In genomic region chr15:28026167-28026481, GRCm38 (mm10) we compare ENCODE assay signal across 8 mouse cellular contexts. TPM values are rescaled to one million over a fixed set of nuclear protein-coding genes. Genes with fewer than 3 reads are reported as not detected.
DNase-seq lines count a peak whose midpoint lies in the region; ATAC-seq and TF ChIP-seq lines count a peak whose summit lies in the region.

No protein-coding gene starts in this region.

- peak overlapping the region; percentile 12; the same call in 1 of the 2 replicates for H3K27ac ChIP-seq in kidney, adult 2 months (ENCODE audit: insufficient read depth, low read depth, low read length)
- peak overlapping the region; percentile 99 for H3K27ac ChIP-seq in hindbrain, embryonic 13.5 days
- H3K27ac ChIP-seq in midbrain, embryonic 12.5 days (replicated peaks) = peak overlapping the region; percentile 98

- peak overlapping the region; percentile 88 for H3K4me2 ChIP-seq in hindbrain, embryonic 13.5 days
- H3K4me2 ChIP-seq in midbrain, embryonic 12.5 days (replicated peaks) = peak overlapping the region; percentile 86

- H3K36me3 ChIP-seq in kidney, adult 2 months (ENCODE audit: control insufficient read depth, insufficient read depth, low read length) = no peaks in the 10 kb centered on the region
- H3K36me3 ChIP-seq in hindbrain, embryonic 13.5 days = no peaks in the 10 kb centered on the region
- no peaks in the 10 kb centered on the region for H3K36me3 ChIP-seq in midbrain, embryonic 12.5 days

- no peak for ATAC-seq in hindbrain, embryonic 13.5 days (ENCODE audit: low FRiP score)
- no peak for ATAC-seq in midbrain, embryonic 12.5 days (ENCODE audit: low FRiP score, low read depth)

- peak overlapping the region; percentile 73 for H3K9ac ChIP-seq in hindbrain, embryonic 13.5 days
- peak overlapping the region; percentile 40 for H3K9ac ChIP-seq in midbrain, embryonic 12.5 days (replicated peaks)

- peaks cover 18% of the 10 kb centered on the region for H3K4me1 ChIP-seq in kidney, adult 2 months (ENCODE audit: control insufficient read depth, insufficient read depth, low read length)
- peaks cover 34% of the 10 kb centered on the region for H3K4me1 ChIP-seq in hindbrain, embryonic 13.5 days (replicated peaks)
- H3K4me1 ChIP-seq in midbrain, embryonic 12.5 days = peaks cover 31% of the 10 kb centered on the region

- intact Hi-C loops in left cerebral cortex, postnatal 14 days (cut with DNase I) = loop anchor here (5.0 kb wide), 1 partner anchor 131 kb away; no protein-coding TSS in a partner anchor

- TF ChIP-seq POLR2A in kidney, adult 2 months (IDR thresholded peaks at IDR 0.05; ENCODE audit: low read depth, low read length) = no peak
- no peak for TF ChIP-seq POLR2A in brain, embryonic 14.5 days (IDR thresholded peaks at IDR 0.05; ENCODE audit: borderline replicate concordance, extremely low read depth, insufficient read depth, insufficient read length, poor library complexity, severe bottlenecking)

- no peaks in the 10 kb centered on the region for H3K9me3 ChIP-seq in hindbrain, embryonic 13.5 days
- no peaks in the 10 kb centered on the region for H3K9me3 ChIP-seq in midbrain, embryonic 12.5 days

- peak; percentile 93 for TF ChIP-seq CTCF in kidney, adult 2 months (conservative IDR thresholded peaks at IDR 0.05; ENCODE audit: insufficient read depth, insufficient read length, low read depth, low read length)
- peak; percentile 63 for TF ChIP-seq CTCF in brain, embryonic 14.5 days (IDR thresholded peaks at IDR 0.05; ENCODE audit: borderline replicate concordance, extremely low read depth, insufficient read depth, insufficient read length)

- H3K4me3 ChIP-seq in kidney, adult 2 months (ENCODE audit: insufficient read depth, low read depth, low read length) = peak overlapping the region; percentile 46
- H3K4me3 ChIP-seq in hindbrain, embryonic 13.5 days = peak overlapping the region; percentile 99
- peak overlapping the region; percentile 96 for H3K4me3 ChIP-seq in midbrain, embryonic 12.5 days

- H3K27me3 ChIP-seq in kidney, adult 2 months (replicated peaks; ENCODE audit: control insufficient read depth, insufficient read depth, low read length) = no peaks in the 10 kb centered on the region
- H3K27me3 ChIP-seq in hindbrain, embryonic 13.5 days = no peaks in the 10 kb centered on the region
- peaks cover 27% of the 10 kb centered on the region for H3K27me3 ChIP-seq in midbrain, embryonic 12.5 days

- DNase-seq in kidney, adult 2 months = no peak
- DNase-seq in kidney, postnatal 36 days = no peak
- no peak for DNase-seq in brain, embryonic 14.5 days (ENCODE audit: low read depth)
- DNase-seq in cerebellum, postnatal 36 days = no peak
- DNase-seq in left cerebral cortex, postnatal 14 days (ENCODE audit: low spot score in 2 of 2) = no peak
- DNase-seq in cerebellum, adult 8-10 months = no peak

- 1% methylated on average over 18 of the region's 18 CpGs for WGBS in kidney, adult 2 months
- WGBS in hindbrain, embryonic 13.5 days = under 1% methylated on average over 18 of the region's 18 CpGs
- under 1% methylated on average over 18 of the region's 18 CpGs for WGBS in midbrain, embryonic 12.5 days

RNA-seq across cellular contexts. Expression of gene Trio, which starts 0.5 kb away (rescaled TPM):
- 37.2 and 44.5 TPM in 2 replicates for polyA plus RNA-seq in kidney, adult 2 months (2012; rRNA removed)
- 148 and 202 TPM in 2 replicates for polyA plus RNA-seq in brain, embryonic 14.5 days (2012; rRNA removed)
- polyA plus RNA-seq in hindbrain, embryonic 13.5 days (2015; fragmentation: Nextera tagmentation; extraction: Ambion mirVana) = 37.7 and 39.5 TPM in 2 replicates
- polyA plus RNA-seq in midbrain, embryonic 12.5 days (2016; fragmentation: Nextera tagmentation; extraction: Ambion mirVana) = 38.3 and 38.7 TPM in 2 replicates
- 100 to 1,000 TPM; 185 to 195 TPM for total RNA-seq in left cerebral cortex, postnatal 14 days (2021)

Comparison
In these comparisons a context has a peak if more than half of its experiments do, and no peak if none do; other contexts are left out.
1. H3K27ac ChIP-seq: peak in every context shown above with its lines; median percentile 99 in hindbrain, embryonic 13.5 days; 98 in midbrain, embryonic 12.5 days; 12 in kidney, adult 2 months.
2. H3K4me3 ChIP-seq: peak in every context shown above with its lines; median percentile 99 in hindbrain, embryonic 13.5 days; 96 in midbrain, embryonic 12.5 days; 46 in kidney, adult 2 months.